Mouse (Mus musculus): ENCODE measurements at regions not wholly inside any gene's neighbourhood (a gene's known extent, or its start where the extent isn't known, plus 50 kb on each side); places are given as distances from the start of the nearest gene placed in this dataset.

- TF ChIP-seq CTCF (conservative IDR thresholded peaks at IDR 0.05; ENCODE audit: low read length), result no peak
- no peak for TF ChIP-seq NANOG (IDR thresholded peaks at IDR 0.05; ENCODE audit: borderline replicate concordance, low read length)
Measured at GRCm38 (mm10) chr12:71766086-71766485, 64.8 kb upstream of the Daam1 start.
